Mouse (Mus musculus) forebrain, embryonic 13.5 days (tissue): ENCODE measurements around the gene Ankrd11. TPM values are rescaled to one million over a fixed set of nuclear protein-coding genes. Genes with fewer than 3 reads are reported as not detected.

ENCODE experiments used
- ATAC-seq: fragments of 200-750 bp; cut with Nextera tagmentation; 2 replicates; pipeline ENCODE4 v1.8.0; 2017
- H3K27ac ChIP-seq: fragments of 300-500 bp; sonication (generic); 2 replicates; pipeline ENCODE4 v1.5.1; 2015; ENCODE audit warnings: inconsistent platforms, mild to moderate bottlenecking, moderate library complexity
- H3K27me3 ChIP-seq: fragments of 300-500 bp; sonication (generic); 2 replicates; pipeline ENCODE4 v1.6.1; 2015; ENCODE audit warnings: mild to moderate bottlenecking, inconsistent platforms
- H3K36me3 ChIP-seq: fragments of 300-500 bp; sonication (generic); 2 replicates; pipeline ENCODE4 v1.6.1; 2015; ENCODE audit warnings: mild to moderate bottlenecking, inconsistent platforms; ENCODE audit not compliant: poor library complexity, severe bottlenecking
- H3K4me1 ChIP-seq: fragments of 300-500 bp; sonication (generic); 2 replicates; pipeline ENCODE4 v1.6.1; 2015; ENCODE audit warnings: inconsistent platforms
- H3K4me2 ChIP-seq: fragments of 300-500 bp; sonication (generic); 2 replicates; pipeline ENCODE4 v1.6.1; 2015; ENCODE audit warnings: inconsistent platforms, mild to moderate bottlenecking, moderate library complexity
- H3K4me3 ChIP-seq: fragments of 300-500 bp; sonication (generic); 2 replicates; pipeline ENCODE4 v1.5.1; 2015; ENCODE audit warnings: mild to moderate bottlenecking, inconsistent platforms
- H3K9ac ChIP-seq: fragments of 300-500 bp; sonication (generic); 2 replicates; pipeline ENCODE4 v1.6.1; 2015; ENCODE audit warnings: mild to moderate bottlenecking, inconsistent platforms
- H3K9me3 ChIP-seq: fragments of 300-500 bp; sonication (generic); replicated peaks from 2 replicates; pipeline ENCODE4 v1.6.1; 2016; ENCODE audit warnings: inconsistent platforms
- whole genome bisulfite sequencing: fragments of 180-500 bp; shearing (Covaris S2); methylation state at CpG from one replicate; pipeline ENCODE4 v1.1.7; 2015; 5-methylcytosine and 5-hydroxymethylcytosine counted together
- polyA plus RNA-seq: library from polyadenylated mRNA; unstranded; fragments of >200 nt; fragmentation: Nextera tagmentation; extraction: Ambion mirVana; gene quantifications from 2 replicates; pipeline ENCODE4 v1.2.1, GENCODE M21; 2015

Gene Ankrd11
- polyA plus RNA-seq, 1 experiment from 2014 or later = 34.3 TPM

DNA sequence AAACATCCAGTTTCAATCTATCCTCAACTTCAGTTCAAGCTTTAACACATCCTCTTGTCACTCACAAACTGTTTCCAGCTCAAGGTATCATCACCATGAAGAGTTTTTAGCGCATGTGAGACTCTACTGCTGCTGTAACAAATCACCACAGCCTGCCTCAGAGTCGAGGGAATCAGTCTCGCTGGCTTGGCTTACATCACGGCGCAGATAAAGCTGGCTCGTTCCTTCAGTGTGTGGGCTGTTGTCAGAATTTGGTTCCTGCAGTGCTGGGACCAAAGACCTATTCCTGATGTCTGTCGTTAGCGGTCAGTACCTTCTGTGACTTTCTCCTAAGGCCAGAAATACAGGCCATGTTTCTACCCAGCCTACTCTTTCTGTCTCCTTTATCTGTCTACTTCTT lies 144.9 kb downstream of the Ankrd11 start:
- 94% methylated on average over 8 of the region's 8 CpGs for WGBS
- Histone ChIP-seq H3K27ac (no peak overlapping the region), H3K9ac (no peak overlapping the region), H3K4me2 (no peak overlapping the region), H3K27me3 (no peaks in the 10 kb centered on the region), H3K9me3 (no peaks in the 10 kb centered on the region), H3K4me3 (no peak overlapping the region), H3K36me3 (peaks cover 78% of the 10 kb centered on the region), H3K4me1 (no peaks in the 10 kb centered on the region)
- no peak for ATAC-seq

DNA sequence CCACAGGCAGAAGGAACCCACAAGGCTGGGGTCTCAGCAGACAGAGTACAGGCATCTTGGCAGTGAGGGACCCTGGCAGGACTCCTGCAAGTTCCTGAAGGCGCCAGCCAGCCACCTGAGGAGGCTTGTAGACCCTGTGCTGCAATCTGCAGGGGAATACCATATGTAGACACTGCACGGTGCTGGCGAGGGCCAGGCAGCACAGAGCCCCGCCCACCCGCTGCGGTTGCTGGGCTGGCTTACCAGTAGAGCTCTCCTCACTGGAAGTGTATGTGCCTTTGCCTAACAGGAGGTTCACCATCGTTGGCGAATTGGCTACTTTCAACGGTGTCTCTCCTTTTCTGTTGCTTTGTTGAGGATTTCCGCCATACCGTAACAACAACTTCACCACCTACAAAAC lies 145.8 kb downstream of the Ankrd11 start:
- peaks cover 86% of the 10 kb centered on the region for H3K36me3 ChIP-seq
- WGBS = 93% methylated on average over 11 of the region's 11 CpGs

DNA sequence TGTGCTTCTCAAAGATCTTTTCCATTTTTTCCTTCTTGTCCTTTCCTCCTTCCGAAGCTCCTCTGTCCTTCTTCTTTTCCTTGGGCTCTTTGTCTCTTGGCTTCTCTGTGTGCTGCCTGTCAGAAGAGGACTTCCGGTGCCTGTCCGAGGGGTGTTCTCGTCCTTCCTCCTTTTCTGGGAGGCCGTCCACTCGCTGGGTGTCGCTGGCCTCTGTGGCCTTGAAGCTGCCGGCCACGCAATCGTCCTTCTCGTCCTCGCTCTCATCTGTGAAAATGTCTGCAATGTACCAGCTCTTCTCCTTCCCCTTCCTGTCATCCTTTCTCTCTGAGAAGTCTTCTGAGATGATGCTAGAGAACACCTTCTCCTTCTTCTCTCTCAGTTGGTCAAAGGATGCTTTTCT lies 148.6 kb downstream of the Ankrd11 start:
- Histone ChIP-seq H3K4me3 (no peak overlapping the region), H3K4me1 (no peaks in the 10 kb centered on the region), H3K4me2 (no peak overlapping the region), H3K9ac (no peak overlapping the region), H3K27me3 (no peaks in the 10 kb centered on the region), H3K36me3 (peaks cover 99% of the 10 kb centered on the region), H3K9me3 (no peaks in the 10 kb centered on the region), H3K27ac (no peak overlapping the region)
- ATAC-seq = no peak
- 91% methylated on average over 12 of the region's 12 CpGs for WGBS

More for the DNA sequence above, 145.8 kb downstream of the Ankrd11 start:
- H3K4me3 ChIP-seq = no peak overlapping the region
- ATAC-seq = no peak
- H3K4me1 ChIP-seq = no peaks in the 10 kb centered on the region
- no peak overlapping the region for H3K4me2 ChIP-seq
- no peak overlapping the region for H3K27ac ChIP-seq
- H3K9me3 ChIP-seq = no peaks in the 10 kb centered on the region
- H3K9ac ChIP-seq = no peak overlapping the region
- H3K27me3 ChIP-seq = no peaks in the 10 kb centered on the region

DNA sequence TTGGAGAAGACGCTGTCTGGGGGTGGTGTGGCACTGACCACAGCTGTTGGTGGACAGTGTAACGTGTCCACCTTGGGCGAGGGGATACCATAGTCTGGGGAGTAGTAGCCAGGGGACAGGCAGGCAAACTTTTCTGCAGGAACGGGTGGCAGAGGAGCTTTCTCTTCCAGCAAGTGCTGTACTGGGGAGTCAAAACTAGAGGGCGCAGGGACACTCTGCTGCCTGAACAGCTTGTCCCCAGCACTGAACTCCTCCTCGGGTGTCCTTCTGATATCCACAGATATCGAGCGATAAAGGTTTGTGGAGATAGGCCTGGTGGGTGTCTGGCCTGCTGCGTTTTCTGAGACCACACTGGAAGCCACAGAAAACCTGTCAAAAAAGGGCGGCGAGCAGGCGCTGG lies 150.6 kb downstream of the Ankrd11 start:
- no peaks in the 10 kb centered on the region for H3K9me3 ChIP-seq
- 86% methylated on average over 12 of the region's 12 CpGs for WGBS
- no peak for ATAC-seq

DNA sequence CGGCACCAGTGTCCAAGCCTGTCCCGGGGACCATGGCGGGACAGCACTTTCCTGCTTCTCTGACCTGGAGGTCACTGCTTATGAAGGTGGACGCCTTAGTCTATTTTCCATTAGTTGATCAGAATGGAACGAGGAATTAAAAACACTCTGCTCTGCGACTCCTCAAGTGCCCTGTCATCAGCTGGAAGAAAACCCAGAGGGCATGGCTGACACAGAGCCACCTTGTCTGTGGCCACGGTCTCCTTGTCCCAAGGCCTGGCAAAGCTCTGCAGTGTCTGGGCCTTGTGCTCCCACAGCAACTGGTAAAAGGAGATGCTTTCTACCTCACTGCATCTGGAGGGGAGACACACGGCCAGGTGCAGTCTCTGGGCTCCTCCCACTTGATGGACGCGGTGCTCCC lies 158.4 kb downstream of the Ankrd11 start:
- H3K36me3 ChIP-seq = peaks cover 74% of the 10 kb centered on the region

More for the DNA sequence above, 150.6 kb downstream of the Ankrd11 start:
- H3K36me3 ChIP-seq = peaks cover 99% of the 10 kb centered on the region
- no peak overlapping the region for H3K27ac ChIP-seq
- no peak overlapping the region for H3K4me3 ChIP-seq
- H3K4me2 ChIP-seq = no peak overlapping the region
- no peaks in the 10 kb centered on the region for H3K4me1 ChIP-seq
- no peaks in the 10 kb centered on the region for H3K27me3 ChIP-seq
- no peak overlapping the region for H3K9ac ChIP-seq

DNA sequence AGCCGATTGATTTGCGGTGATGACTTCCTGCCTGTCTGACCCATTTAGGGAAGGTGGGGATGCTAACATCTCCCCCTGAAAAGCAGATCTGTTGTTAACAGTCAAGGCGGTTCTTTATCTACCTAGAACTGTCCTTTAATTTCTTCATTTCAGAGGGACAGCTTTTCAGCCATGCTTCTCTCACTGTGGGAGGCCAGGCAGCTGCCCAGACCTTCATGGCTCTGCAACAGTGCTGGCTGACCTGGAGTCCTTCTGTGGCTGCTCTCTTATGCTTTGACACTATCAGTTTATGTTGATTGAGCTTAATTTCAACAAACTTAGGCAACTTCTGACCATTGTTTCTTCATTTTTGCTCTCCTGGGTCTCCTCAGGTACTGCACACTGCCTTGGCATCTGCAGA lies 161.8 kb downstream of the Ankrd11 start:
- no peak overlapping the region for H3K4me3 ChIP-seq
- H3K4me1 ChIP-seq = no peaks in the 10 kb centered on the region
- peaks cover 40% of the 10 kb centered on the region for H3K36me3 ChIP-seq
- H3K9ac ChIP-seq = no peak overlapping the region
- no peak overlapping the region for H3K27ac ChIP-seq
- no peaks in the 10 kb centered on the region for H3K27me3 ChIP-seq
- H3K4me2 ChIP-seq = no peak overlapping the region
- H3K9me3 ChIP-seq = no peaks in the 10 kb centered on the region
- ATAC-seq = no peak
- WGBS = 71% methylated on average over 3 of the region's 3 CpGs

More for the DNA sequence above, 158.4 kb downstream of the Ankrd11 start:
- H3K4me1 ChIP-seq = no peaks in the 10 kb centered on the region
- no peak overlapping the region for H3K27ac ChIP-seq
- H3K9me3 ChIP-seq = no peaks in the 10 kb centered on the region
- no peak for ATAC-seq
- H3K9ac ChIP-seq = no peak overlapping the region
- no peaks in the 10 kb centered on the region for H3K27me3 ChIP-seq
- H3K4me2 ChIP-seq = no peak overlapping the region
- H3K4me3 ChIP-seq = no peak overlapping the region
- 88% methylated on average over 10 of the region's 10 CpGs for WGBS

DNA sequence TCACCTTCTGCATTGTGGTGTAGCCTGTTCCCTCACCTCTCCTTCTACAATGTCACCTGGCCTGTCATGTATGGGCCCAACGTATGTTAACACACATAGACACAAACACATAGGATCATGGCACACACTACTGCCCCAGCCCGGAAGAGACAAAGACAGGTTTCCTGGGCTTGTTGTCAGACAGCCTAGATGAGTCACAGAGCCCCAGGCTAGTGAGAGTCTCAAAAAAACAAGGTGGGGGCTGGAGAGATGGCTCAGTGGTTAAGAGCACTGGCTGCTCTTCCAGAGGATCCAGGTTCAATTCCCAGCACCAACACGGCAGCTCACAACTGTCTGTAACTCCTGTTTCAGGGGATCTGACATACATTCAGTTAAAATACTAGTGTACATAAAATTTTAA lies 163.8 kb downstream of the Ankrd11 start:
- ATAC-seq = no peak
- no peak overlapping the region for H3K27ac ChIP-seq
- WGBS = 85% methylated on average over 3 of the region's 3 CpGs
- no peak overlapping the region for H3K9ac ChIP-seq
- H3K27me3 ChIP-seq = no peaks in the 10 kb centered on the region
- H3K4me2 ChIP-seq = no peak overlapping the region
- H3K9me3 ChIP-seq = no peaks in the 10 kb centered on the region
- peaks cover 20% of the 10 kb centered on the region for H3K36me3 ChIP-seq
- no peak overlapping the region for H3K4me3 ChIP-seq
- H3K4me1 ChIP-seq = no peaks in the 10 kb centered on the region

DNA sequence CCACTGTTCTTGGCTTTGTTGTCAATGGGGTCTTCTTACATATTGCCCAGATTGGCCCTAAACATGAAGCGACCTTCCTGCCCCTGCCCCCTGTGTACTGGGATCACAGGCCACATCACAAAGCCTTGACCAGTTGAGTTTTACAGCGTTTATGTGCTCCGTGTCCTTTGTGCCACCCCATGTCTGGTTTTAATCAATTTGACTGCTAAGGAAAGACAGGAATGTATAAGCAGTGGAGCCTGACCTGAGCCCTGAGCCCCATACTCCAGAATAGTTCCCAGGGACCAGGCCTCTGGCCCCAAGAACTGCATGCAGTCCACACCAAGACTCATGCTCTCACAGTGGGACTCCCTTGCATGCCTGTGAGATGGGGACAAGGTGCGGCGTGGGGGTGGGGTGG lies 166.9 kb downstream of the Ankrd11 start:
- 84% methylated on average over 5 of the region's 5 CpGs for WGBS
- no peak overlapping the region for H3K27ac ChIP-seq
- no peaks in the 10 kb centered on the region for H3K9me3 ChIP-seq
- no peaks in the 10 kb centered on the region for H3K36me3 ChIP-seq
- H3K4me1 ChIP-seq = no peaks in the 10 kb centered on the region
- no peak overlapping the region for H3K9ac ChIP-seq
- no peak overlapping the region for H3K4me3 ChIP-seq
- peaks cover 8% of the 10 kb centered on the region; the same call in 1 of the 2 replicates for H3K27me3 ChIP-seq
- H3K4me2 ChIP-seq = no peak overlapping the region
- no peak for ATAC-seq

DNA sequence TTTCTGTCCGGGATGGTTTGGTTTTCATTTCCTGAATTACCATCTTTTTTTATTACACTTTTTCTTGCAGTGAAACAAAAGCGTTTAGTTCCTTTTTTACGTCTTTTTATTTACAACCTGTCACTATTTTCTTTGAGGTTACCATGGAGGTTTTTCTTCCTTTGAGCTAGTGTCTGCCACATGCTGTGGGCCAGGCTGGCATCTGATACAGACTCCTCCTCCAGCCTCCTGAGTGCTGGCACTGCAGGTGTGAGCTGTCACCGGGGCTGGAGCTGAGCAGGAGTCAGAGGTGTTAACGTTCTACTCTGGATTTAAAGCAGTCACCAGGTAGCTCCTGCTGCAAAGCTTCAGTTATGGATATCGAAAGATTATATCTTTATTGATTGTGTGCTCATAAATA lies 168.9 kb downstream of the Ankrd11 start:
- no peaks in the 10 kb centered on the region for H3K4me1 ChIP-seq

DNA sequence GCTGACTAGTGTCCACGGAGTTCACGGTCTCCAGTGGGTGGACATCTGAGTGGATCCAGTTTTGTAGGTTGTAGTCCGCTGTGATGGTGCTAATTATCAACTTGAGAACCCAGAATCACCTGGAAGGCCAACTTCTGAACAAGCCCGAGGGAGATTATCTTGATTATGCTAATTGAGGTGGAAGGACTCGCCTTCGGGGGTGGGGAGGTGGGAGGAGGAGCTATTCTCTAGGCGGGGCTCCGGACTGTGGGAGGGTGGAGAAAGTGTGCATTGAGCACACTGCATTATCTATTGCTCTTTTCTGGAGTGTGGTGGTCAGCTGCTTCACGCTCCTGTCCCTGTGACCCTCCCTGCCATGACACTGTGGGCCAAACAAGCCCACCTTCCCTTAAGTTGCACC lies 170.4 kb downstream of the Ankrd11 start:
- H3K4me2 ChIP-seq = no peak overlapping the region
- H3K4me1 ChIP-seq = no peaks in the 10 kb centered on the region
- no peak for ATAC-seq
- H3K9me3 ChIP-seq = no peaks in the 10 kb centered on the region
- no peak overlapping the region for H3K4me3 ChIP-seq
- H3K27ac ChIP-seq = no peak overlapping the region
- 57% methylated on average over 9 of the region's 9 CpGs for WGBS
- H3K27me3 ChIP-seq = peaks cover 13% of the 10 kb centered on the region
- H3K36me3 ChIP-seq = no peaks in the 10 kb centered on the region
- H3K9ac ChIP-seq = no peak overlapping the region

More for the DNA sequence above, 168.9 kb downstream of the Ankrd11 start:
- Histone ChIP-seq H3K9ac (no peak overlapping the region), H3K9me3 (no peaks in the 10 kb centered on the region), H3K27ac (no peak overlapping the region), H3K4me3 (no peak overlapping the region), H3K36me3 (no peaks in the 10 kb centered on the region), H3K4me2 (no peak overlapping the region), H3K27me3 (peaks cover 13% of the 10 kb centered on the region)
- no peak for ATAC-seq
- 57% methylated on average over 6 of the region's 6 CpGs for WGBS

DNA sequence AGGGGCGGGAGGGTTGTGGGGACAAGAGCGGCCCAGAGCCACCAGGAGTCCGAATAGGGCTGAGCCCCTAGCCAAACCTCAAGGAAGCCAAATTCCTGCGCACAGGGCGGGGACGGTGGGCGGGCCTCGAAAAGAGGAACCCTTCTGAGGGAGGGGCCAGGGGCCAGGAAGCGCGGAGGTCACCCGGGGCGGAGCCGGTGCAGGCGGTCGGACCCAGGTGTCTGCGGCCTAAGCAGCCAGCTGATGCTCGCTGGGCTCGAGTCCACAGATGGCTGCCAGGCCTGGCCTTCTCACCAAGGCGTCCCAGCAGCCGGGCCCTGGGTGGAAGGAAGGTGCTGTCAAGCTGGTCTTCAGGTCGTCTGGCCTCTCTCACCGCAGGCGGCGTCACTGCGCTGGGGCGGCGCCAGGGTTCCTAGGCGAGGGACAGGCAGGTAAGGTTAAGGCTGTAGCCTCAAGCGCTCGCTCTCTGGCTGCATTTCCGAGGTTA lies 171.7 kb downstream of the Ankrd11 start:
- Histone ChIP-seq H3K9ac (no peak overlapping the region), H3K27me3 (peaks cover 21% of the 10 kb centered on the region), H3K27ac (no peak overlapping the region), H3K9me3 (peaks cover 5% of the 10 kb centered on the region), H3K36me3 (no peaks in the 10 kb centered on the region), H3K4me3 (no peak overlapping the region), H3K4me2 (no peak overlapping the region), H3K4me1 (no peaks in the 10 kb centered on the region)
- 14% methylated on average over 31 of the region's 31 CpGs for WGBS
- ATAC-seq = no peak

DNA sequence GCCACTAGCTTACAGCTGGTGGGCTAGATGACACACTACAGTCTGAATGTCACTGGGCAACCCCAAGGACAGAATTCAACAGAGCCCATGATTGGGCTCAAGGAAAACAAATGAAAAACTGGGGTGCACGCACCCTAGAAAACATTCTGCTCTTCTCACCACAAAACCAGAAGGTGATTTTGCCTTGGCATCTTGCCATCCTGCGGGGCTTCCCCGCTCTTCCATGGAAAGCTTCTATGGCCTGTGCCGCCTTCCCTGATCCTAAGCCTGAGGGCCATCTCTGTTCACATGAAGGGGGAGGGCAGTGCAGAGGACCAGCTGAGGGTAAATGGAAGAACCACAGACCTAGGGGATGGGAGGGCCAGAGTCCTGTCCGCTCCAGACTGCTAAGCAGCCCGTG lies 174.1 kb downstream of the Ankrd11 start:
- ATAC-seq = no peak
- WGBS = 89% methylated on average over 6 of the region's 6 CpGs
- Histone ChIP-seq H3K27me3 (peaks cover 21% of the 10 kb centered on the region), H3K27ac (no peak overlapping the region), H3K36me3 (no peaks in the 10 kb centered on the region), H3K9me3 (peaks cover 10% of the 10 kb centered on the region), H3K4me1 (no peaks in the 10 kb centered on the region), H3K9ac (no peak overlapping the region), H3K4me2 (no peak overlapping the region), H3K4me3 (no peak overlapping the region)

DNA sequence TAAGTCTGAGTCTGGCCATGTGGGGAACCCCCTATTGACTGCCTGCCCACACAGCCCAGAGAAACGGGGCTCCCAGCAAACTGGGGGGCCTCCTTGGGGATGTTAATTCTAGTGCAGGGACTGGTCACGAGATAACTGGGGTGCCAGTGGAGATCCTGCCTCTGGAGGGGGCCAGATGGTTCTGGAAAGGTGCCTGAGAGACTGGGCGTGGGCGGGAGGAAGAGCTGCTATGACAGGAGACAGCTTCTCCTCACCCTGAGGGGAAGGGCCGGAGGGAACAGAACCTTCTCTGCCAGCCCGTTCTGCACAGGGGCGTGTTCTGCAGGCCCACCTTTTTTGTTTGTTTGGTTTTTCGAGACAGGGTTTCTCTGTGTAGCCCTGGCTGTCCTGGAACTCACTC lies 175.8 kb downstream of the Ankrd11 start:
- no peaks in the 10 kb centered on the region for H3K4me1 ChIP-seq
- no peak overlapping the region for H3K4me2 ChIP-seq
- 86% methylated on average over 8 of the region's 8 CpGs for WGBS
- H3K9me3 ChIP-seq = peaks cover 10% of the 10 kb centered on the region
- H3K36me3 ChIP-seq = no peaks in the 10 kb centered on the region
- no peak overlapping the region for H3K27ac ChIP-seq
- H3K27me3 ChIP-seq = peaks cover 17% of the 10 kb centered on the region
- H3K9ac ChIP-seq = no peak overlapping the region
- ATAC-seq = no peak
- H3K4me3 ChIP-seq = no peak overlapping the region
